Mouse (Mus musculus): ENCODE data around the gene Olfr516.

Olfr516 gene

DNA sequence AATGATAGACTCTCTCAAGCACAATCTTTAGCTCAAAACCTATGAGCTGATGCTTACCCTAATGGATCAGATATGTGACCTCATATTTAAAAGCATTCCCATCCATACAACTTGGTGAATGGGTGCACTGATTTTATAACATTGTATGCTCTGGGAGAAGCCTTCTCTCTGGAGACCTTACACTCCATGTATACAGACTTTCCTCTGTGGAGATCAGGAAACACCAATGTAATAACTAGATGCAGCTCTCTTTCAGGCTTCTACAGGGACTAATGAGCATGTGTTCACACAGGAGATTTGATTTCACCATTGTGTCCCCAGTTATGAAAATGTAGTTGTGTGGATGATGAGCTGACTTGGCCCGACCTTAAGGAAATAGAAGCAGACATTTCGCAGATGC, at the start of gene Olfr516:
Gene Olfr516 (minus strand): TSS at position 101 of the 400 bp plus-strand sequence.
- no peak for DNase-seq (ENCODE audit: low read depth)

DNA sequence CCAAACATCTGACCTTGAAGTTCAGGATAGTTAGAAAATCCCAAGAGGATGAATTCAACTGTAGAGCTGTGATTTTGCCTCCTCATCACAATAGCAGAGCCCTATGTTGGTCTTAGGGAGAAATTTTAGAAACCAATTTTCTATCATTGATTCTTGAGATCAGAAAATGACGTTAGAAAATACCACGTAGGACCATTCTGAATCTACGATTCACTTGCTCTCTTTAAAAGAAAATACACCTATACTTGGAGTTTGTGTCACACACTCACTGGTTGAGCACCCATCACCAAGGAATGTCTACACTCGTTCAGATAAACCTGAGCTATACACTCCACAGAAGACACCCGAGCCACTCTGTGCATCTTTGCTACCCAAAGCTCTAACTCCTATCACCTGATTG, 44.0 kb upstream of the Olfr516 start, which contains the start of gene Olfr519:
Gene Olfr519 (minus strand): TSS at position 101 of the 400 bp plus-strand sequence.
- DNase-seq (ENCODE audit: low read depth) = no peak

DNA sequence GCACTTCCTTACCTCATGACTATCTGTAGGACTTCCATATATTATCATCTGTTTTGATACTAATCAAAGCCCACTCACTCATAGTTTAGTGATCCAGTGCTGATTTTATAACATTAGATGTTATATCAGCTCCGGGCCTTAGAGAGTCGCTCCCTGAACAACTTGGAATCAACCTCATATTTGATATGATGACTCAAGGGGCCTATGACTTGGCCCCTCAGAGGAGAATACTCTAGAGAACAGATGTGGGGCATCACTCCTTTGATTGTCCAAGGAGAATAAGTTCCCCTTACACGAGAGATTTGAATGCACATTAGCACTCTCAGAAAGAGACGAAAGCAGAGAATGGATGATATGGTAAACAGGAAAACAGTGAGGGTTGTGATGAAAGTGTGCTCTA, 34.6 kb upstream of the Olfr516 start, which contains the start of gene Olfr518:
Gene Olfr518 (minus strand): TSS at position 101 of the 400 bp plus-strand sequence.
- no peak for DNase-seq (ENCODE audit: low read depth)

DNA sequence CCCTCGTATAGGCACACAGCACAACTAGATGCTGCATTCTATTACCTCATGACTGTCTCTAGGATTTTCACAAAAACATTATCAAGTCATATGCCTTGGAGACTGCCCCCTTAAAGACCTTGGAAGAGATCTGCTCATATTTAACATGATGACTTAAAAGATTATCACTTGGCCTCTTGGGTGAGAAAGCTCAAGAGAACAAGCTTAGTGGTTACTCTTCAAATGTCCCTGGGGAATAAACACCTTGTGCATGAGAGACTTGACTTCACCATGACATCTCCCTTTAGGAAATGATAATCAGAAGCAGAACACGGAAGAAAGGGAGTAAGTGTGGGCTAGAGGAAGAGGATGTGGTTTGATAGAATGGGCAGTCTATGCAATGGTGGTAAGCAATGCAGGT, 21.9 kb upstream of the Olfr516 start, which contains the start of gene Olfr517:
Gene Olfr517 (minus strand): TSS at position 101 of the 400 bp plus-strand sequence.
- DNase-seq (ENCODE audit: low read depth) = no peak

DNA sequence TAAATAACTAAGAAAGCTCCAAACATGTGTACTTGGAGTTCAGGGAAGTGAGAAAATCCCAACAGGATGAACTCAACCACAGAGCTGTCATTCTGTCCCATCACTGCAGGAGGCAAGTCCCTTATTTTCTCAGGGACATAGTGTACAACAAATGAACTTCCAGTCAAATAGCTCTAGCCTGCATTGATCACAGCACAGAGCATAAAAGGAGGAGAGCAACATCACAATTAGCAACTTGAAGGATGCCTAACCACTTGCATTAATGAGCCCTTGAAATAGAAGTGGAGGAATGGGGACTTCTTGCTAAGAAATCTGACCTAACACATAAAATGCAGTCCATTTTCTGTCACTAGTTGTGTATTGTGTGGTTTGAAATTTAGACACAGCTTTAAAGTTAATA, 24.4 kb downstream of the Olfr516 start, which contains the start of gene Olfr514:
Gene Olfr514 (minus strand): TSS at position 101 of the 400 bp plus-strand sequence.
- DNase-seq (ENCODE audit: low read depth) = no peak

DNA sequence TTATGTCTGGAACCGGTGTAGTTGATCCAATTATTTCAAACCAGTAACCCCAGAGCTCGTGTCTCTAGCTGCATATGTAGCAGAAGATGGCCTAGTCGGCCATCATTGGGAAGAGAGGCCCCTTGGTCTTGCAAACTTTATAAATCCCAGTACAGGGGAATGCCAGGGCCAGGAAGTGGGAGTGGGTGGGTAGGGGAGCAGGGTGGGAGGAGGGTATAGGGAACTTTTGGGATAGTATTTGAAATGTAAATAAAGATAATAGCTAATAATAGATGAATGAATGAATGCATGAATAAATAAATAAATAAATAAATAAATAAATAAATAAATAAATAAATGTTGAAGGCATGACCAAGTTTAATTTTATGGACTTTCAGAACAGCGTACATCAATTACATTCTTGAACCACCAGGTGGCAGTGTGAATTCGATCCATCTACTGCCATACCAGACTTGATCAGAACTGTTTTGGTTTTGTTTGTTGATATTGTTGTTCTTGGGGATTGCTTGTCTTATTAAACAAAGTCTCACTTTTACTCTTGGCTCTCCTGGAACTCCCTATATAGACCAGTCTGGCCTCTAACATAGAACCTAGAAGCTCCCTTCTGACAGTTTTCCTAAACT, 35.6 kb downstream of the Olfr516 start:
- peak; percentile 64 for DNase-seq (ENCODE audit: low read depth)

DNA sequence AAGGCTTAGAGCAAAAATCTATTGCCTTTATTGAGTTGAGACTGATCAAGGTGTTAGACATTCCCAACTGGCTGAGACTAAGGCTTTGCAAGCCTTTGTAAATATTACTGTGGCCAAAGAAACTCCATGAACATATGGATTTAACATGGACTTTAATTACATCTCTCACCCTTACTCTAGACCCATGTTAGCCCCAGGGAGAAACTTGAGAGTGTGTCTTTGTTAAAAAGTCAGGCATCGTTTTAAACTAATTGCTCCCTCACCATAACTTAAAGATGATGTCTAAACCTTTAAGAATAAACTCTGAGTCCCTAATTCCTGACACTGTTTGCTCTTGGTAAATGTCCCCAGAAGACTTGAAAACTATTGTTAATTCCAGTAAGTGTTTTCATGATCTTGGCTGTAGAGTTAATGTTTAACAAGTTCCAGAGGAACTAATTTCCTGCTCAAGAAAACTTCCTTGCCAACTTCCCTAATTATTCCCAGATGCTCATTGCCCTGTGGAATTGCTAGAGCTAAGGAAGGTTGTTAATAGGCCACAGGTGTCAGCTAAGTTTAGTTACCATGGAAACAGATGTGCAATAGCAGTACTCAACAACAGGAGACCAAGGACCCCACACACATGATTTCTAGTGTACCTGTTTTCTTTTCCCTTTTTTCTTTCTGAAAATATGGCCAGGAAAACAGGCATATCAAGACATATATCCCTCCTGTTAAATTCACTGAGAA, 53.0 kb downstream of the Olfr516 start:
- no peak for DNase-seq (ENCODE audit: low read depth)
